Mouse (Mus musculus): ENCODE data around the gene Perp.
A peak's percentile ranks its signal among the peaks of the same experiment; 100 is the strongest.

DNA sequence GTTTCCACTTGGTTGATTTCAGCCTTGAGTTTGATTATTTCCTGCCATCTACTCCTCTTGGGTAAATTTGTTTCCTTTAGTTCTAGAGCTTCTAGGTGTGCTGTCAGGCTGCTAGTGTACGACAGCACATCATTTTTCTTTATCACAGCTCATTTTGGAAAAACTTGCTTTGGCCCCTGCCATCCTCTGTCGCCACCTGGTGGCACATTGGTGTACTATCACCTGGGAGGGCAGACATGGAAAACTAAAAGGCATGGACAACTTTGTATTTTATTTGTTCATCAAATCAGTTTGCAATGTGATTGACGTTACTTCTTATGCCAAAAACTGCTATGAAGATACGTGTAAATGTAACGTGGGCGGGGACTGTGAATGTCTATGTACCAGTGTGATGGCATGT is 59.3 kb downstream of the Perp start:
- TF ChIP-seq POLR2A (IDR thresholded peaks at IDR 0.05; ENCODE audit: borderline replicate concordance, low read depth, low read length) (no peak), CTCF (IDR thresholded peaks at IDR 0.05; ENCODE audit: low read depth, low read length) (peak; percentile 91)
